Mouse (Mus musculus) gastrocnemius, postnatal 36 days (tissue): Measurements from ENCODE around the gene Fam120a. TPM values are rescaled to one million over a fixed set of nuclear protein-coding genes. Genes with fewer than 3 reads are reported as not detected.

ENCODE experiments used
- DNase-seq, 2 experiments: peaks; one replicate each; pipeline ENCODE4 v3.0.0; 2022
- intact Hi-C: fragments of 180-260 bp; cut with DNase I; formaldehyde crosslinking; loops from one replicate; pipeline ENCODE4 v1.15.1; 2025
- total RNA-seq, 2 experiments: library from RNA; stranded (reverse); gene quantifications; 2 replicates each; pipeline ENCODE4 v1.2.3; 2021

The Fam120a gene
- total RNA-seq, 2 experiments from 2014 or later, result 99.8 to 105 TPM

- intact Hi-C loops, result no loop called here
- no peak for DNase-seq
These were observed 46.6 kb downstream of the Fam120a start for GRCm38 (mm10) chr13:48921256-48921655.

- intact Hi-C loops, result no loop called here
- no peak for DNase-seq
These were observed 47.9 kb downstream of the Fam120a start for GRCm38 (mm10) chr13:48919756-48920415.

- intact Hi-C loops, result no loop called here
- no peak for DNase-seq
These were observed 50.7 kb downstream of the Fam120a start for GRCm38 (mm10) chr13:48917113-48917599.

GRCm38 (mm10) chr13:48913680-48914079 lies 54.1 kb downstream of the Fam120a start:
- DNase-seq, result no peak
- intact Hi-C loops, result loop anchor here (5.0 kb wide), 1 partner anchor 84 kb away; no protein-coding TSS in a partner anchor

- intact Hi-C loops, result loop anchor here (5.0 kb wide), 1 partner anchor 84 kb away; no protein-coding TSS in a partner anchor
These were observed 54.7 kb downstream of the Fam120a start for GRCm38 (mm10) chr13:48913141-48913540.

GRCm38 (mm10) chr13:48911426-48911825 lies 56.4 kb downstream of the Fam120a start:
- intact Hi-C loops, result loop anchor here (5.0 kb wide), 1 partner anchor 86 kb away; no protein-coding TSS in a partner anchor
- DNase-seq, result no peak

More at GRCm38 (mm10) chr13:48913141-48913540, 54.7 kb downstream of the Fam120a start:
- DNase-seq, result no peak

- intact Hi-C loops, result no loop called here
- no peak for DNase-seq
These were observed 62.4 kb downstream of the Fam120a start for GRCm38 (mm10) chr13:48905458-48905857.

- no peak for DNase-seq
- intact Hi-C loops, result loop anchor here (5.0 kb wide), 1 partner anchor 102 kb away; no protein-coding TSS in a partner anchor
These were observed 72.4 kb downstream of the Fam120a start for GRCm38 (mm10) chr13:48895376-48895775.

- DNase-seq, result no peak
- intact Hi-C loops, result no loop called here
These were observed 77.4 kb downstream of the Fam120a start for GRCm38 (mm10) chr13:48890260-48890960.

GRCm38 (mm10) chr13:48878534-48878933 lies 89.3 kb downstream of the Fam120a start:
- peak; percentile 97 to 98 for DNase-seq
- intact Hi-C loops, result loop anchor here (5.0 kb wide), 1 partner anchor 89 kb away; the partner anchor contains the start of gene Fam120a

- DNase-seq, result no peak
- intact Hi-C loops, result loop anchor here (5.0 kb wide), 1 partner anchor 89 kb away; the partner anchor contains the start of gene Fam120a
These were observed 90.0 kb downstream of the Fam120a start for GRCm38 (mm10) chr13:48877805-48878204.

GRCm38 (mm10) chr13:48872726-48873125 lies 95.1 kb downstream of the Fam120a start:
- intact Hi-C loops, result no loop called here
- no peak for DNase-seq

- DNase-seq, result no peak
- intact Hi-C loops, result no loop called here
These were observed 95.8 kb downstream of the Fam120a start for GRCm38 (mm10) chr13:48871887-48872606.

- intact Hi-C loops, result no loop called here
- DNase-seq, result peak in 1 of 2 experiments; percentile 62
These were observed 96.8 kb downstream of the Fam120a start, which contains the start of gene Phf2 for GRCm38 (mm10) chr13:48870771-48871731. TSS of gene Phf2 (minus strand) at chr13:48871119.

- intact Hi-C loops, result no loop called here
- DNase-seq, result peak in 1 of 2 experiments; percentile 57
These were observed 97.7 kb downstream of the Fam120a start for GRCm38 (mm10) chr13:48869950-48870770.

GRCm38 (mm10) chr13:48869600-48869949 lies 98.2 kb downstream of the Fam120a start:
- intact Hi-C loops, result no loop called here
- no peak for DNase-seq

- no peak for DNase-seq
- intact Hi-C loops, result no loop called here
These were observed 98.7 kb downstream of the Fam120a start for GRCm38 (mm10) chr13:48869088-48869487.

- intact Hi-C loops, result no loop called here
- DNase-seq, result no peak
These were observed 103.0 kb downstream of the Fam120a start for GRCm38 (mm10) chr13:48864673-48865356.
